Mouse (Mus musculus) duodenum, adult 2 months (tissue): ENCODE results near the gene Cygb. TPM values are rescaled to one million over a fixed set of nuclear protein-coding genes. Genes with fewer than 3 reads are reported as not detected.

Source experiments
- polyA plus RNA-seq: library from polyadenylated mRNA; depleted of rRNA; stranded (reverse); fragments of >200 nt; gene quantifications from 2 replicates; pipeline ENCODE4 v1.2.3, GENCODE M21; 2012; ENCODE audit warnings: low replicate concordance; rRNA removed

Gene Cygb
- 25.9 and 31.4 TPM in 2 replicates for polyA plus RNA-seq

DNA sequence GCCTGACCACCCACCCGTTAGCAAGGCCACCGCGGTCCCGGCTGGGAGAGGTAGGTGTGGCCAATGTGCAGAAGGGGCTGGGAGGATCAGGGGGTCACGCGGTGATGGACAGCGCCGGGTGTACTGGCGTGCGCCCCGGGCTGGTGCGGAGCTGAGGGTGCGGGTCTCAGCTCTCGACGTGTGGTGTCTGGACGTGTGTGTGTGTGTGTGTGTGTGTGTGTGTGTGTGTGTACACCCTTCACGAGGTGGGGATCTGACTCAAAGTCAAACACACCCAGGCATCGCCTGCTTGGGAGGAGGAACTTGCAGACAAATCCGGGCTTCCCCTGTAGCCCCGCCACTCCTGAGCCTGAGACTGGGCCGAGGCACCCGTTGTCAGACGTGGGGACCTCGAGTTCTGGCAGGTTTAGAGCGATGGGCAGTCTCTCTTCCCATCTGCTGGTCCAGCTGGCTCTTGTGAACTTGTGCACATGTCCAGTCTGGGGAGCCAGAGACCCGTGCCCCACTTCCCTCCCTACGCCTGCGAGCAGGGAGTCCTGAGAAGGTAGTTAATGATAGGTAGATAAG, at the start of gene Cygb:
Gene Cygb (minus strand): TSS at position 59 of the 567 bp plus-strand sequence.

DNA sequence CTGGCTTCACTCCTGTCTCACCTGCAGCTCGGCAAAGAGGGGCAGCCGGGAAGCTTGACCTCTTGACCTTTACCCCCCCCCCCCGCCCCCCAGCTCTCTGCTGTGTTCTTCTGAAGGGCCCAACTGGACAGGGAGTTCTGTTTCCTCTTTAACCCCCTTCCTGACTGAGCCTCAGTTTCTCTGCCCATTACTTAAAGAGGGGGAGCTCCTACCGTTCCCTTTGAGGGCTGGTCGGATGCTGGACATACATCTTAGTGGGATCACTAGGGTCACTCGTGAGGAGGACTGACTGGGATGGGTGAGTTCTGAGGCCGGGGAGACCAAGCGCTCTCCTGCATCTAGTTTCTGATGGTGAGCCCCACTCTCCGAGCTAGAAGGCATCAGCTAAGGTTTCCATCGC, 879 bp downstream of the Cygb start, which contains the start of gene Prcd:
Gene Prcd (plus strand): TSS at position 301 of the 400 bp plus-strand sequence.

DNA sequence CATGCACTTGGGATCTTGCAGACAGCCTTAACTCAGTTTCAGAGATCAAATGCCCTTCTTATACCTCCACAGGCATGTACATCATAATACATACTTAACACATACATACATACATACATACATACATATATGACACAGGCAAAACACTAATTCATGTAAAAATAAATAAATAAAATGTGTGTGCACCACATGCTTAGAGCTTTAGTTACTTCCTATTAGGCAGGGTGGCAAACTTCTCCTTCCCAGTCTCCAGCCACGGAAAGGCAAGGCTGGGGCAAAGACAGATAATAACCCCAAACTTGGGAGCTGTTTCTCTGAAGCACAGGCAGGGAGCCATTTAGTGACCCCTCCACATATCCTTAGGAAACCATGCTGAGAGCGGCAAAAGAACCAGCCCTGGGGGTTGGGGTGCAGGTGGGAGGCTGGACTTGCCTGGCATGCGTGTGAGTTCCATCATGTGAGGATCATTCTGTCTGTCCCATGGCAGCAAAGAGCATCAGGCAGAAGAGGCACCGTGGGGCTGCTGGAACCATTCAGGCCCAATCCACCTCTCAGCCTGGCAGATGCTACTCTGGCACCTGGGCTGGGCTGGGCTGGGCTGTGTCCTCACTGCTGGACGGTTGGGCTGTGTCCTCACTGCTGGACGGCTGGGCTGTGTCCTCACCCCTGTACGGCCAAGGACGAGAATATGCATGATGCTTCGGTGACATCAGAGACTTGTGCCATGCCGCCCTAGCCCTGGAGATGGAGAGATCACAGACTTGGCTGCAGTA, 27.6 kb downstream of the Cygb start, which contains the start of gene Rhbdf2:
Gene Rhbdf2 (minus strand): TSS at position 721 of the 773 bp plus-strand sequence.

Other genes starting within 250 kb of the Cygb start
- gene Rnf157, start 241.3 kb downstream of the Cygb start, polyA plus RNA-seq: 1.9 and 2.1 TPM in 2 replicates
- 255 and 734 TPM in 2 replicates for gene Ubald2, start 220.2 kb downstream of the Cygb start, polyA plus RNA-seq
- 0.11 and 0.49 TPM in 2 replicates for gene Qrich2, start 188.1 kb downstream of the Cygb start, polyA plus RNA-seq
- 640 and 1,209 TPM in 2 replicates for gene Prpsap1, start 160.1 kb downstream of the Cygb start, polyA plus RNA-seq
- gene Sphk1, start 123.4 kb downstream of the Cygb start, polyA plus RNA-seq: 28.5 and 50.1 TPM in 2 replicates
- gene Ube2o, start 72.9 kb downstream of the Cygb start, polyA plus RNA-seq: 8.6 and 9.5 TPM in 2 replicates
- gene Aanat, start 67.9 kb downstream of the Cygb start, polyA plus RNA-seq: not detected in 2 replicates
- gene Rhbdf2, start 27.3 kb downstream of the Cygb start, polyA plus RNA-seq: 42.6 and 44.9 TPM in 2 replicates
- 1.4 TPM in 1 of 2 replicates, not detected in the other for gene Prcd, start 779 bp downstream of the Cygb start, polyA plus RNA-seq
- gene St6galnac1, start 121.2 kb upstream of the Cygb start, polyA plus RNA-seq: 1.5 and 5.1 TPM in 2 replicates
- 86.9 and 113 TPM in 2 replicates for gene Mxra7, start 173.7 kb upstream of the Cygb start, polyA plus RNA-seq
- 11.0 and 15.2 TPM in 2 replicates for gene Mettl23, start 189.0 kb upstream of the Cygb start, polyA plus RNA-seq
- 16.8 and 20.8 TPM in 2 replicates for gene Jmjd6, start 189.1 kb upstream of the Cygb start, polyA plus RNA-seq
- 28.4 and 39.6 TPM in 2 replicates for gene Mfsd11, start 198.1 kb upstream of the Cygb start, polyA plus RNA-seq
- 559 and 787 TPM in 2 replicates for gene Srsf2, start 198.8 kb upstream of the Cygb start, polyA plus RNA-seq